Mouse (Mus musculus) left cerebral cortex, postnatal 14 days (tissue): ENCODE data around the gene Ldb2. TPM values are rescaled to one million over a fixed set of nuclear protein-coding genes. Genes with fewer than 3 reads are reported as not detected.

Experiments used
- DNase-seq, 2 experiments: peaks; one replicate each; pipeline ENCODE4 v3.0.0; 2021 to 2022; ENCODE audit warnings: low spot score in 2 of 2, mixed read lengths in 1 of 2
- intact Hi-C: fragments of 180-260 bp; cut with DNase I; formaldehyde crosslinking; loops from one replicate; pipeline ENCODE4 v1.15.1; 2025
- total RNA-seq, 2 experiments: library from RNA; stranded (reverse); gene quantifications; 2 replicates each; pipeline ENCODE4 v1.2.3; 2021

The Ldb2 gene
- total RNA-seq, 2 experiments from 2014 or later: 57.4 to 66.5 TPM

DNA sequence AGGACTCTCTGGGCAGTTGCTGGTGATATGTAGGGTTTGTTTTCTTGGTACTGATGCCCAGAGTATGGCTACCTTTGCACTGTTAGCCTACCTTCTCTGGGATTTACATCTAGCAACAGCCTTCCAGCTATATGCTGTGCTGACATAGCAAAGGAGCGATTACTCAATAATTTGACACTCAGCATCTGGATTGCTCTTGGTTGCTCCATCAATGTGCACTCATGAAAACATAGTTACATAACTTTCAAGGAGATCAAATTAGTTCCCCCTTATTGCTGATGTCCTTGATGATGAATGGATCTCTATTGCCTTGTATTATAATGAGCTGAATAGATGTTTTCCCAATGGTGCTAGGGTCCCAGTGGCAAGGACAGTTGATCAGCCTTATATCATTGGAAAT, 308.0 kb downstream of the Ldb2 start:
- intact Hi-C loops: no loop called here
- no peak for DNase-seq

- no peak for DNase-seq
- intact Hi-C loops: no loop called here
Measured at GRCm38 (mm10) chr5:44490462-44490861, 309.0 kb downstream of the Ldb2 start.

- peak; percentile 65 to 74 for DNase-seq
Measured at GRCm38 (mm10) chr5:44483426-44484106, 315.9 kb downstream of the Ldb2 start.

DNA sequence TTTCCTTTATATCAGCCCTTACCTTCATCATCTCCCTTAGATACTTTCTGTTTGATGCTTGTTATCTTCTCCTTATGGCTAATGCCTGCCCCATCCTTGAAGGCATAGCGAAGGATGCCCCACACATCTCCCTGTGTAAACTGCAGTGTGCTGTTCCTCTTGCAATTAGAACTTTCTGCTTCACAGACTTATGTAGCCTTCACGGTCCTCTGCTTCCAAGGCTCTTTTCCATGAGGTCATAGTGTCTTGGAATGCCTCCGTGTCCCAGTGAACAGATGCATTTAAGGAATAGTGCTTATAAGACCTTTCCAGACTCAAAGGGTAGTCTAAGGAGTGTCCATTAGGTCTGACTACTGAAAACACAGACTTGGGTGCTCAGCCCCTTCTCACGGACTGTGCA, 318.1 kb downstream of the Ldb2 start:
- DNase-seq: no peak
- intact Hi-C loops: loop anchor here (10.0 kb wide), 1 partner anchor 393 kb away; no protein-coding TSS in a partner anchor

More at GRCm38 (mm10) chr5:44483426-44484106, 315.9 kb downstream of the Ldb2 start:
- intact Hi-C loops: loop anchor here (10.0 kb wide), 1 partner anchor 391 kb away; no protein-coding TSS in a partner anchor

GRCm38 (mm10) chr5:44476356-44476755, 323.1 kb downstream of the Ldb2 start:
- intact Hi-C loops: loop anchor here (5.0 to 10.0 kb wide), 3 partner anchors 172 to 928 kb away; no protein-coding TSS in a partner anchor
- DNase-seq: no peak

GRCm38 (mm10) chr5:44475543-44475942, 323.9 kb downstream of the Ldb2 start:
- intact Hi-C loops: loop anchor here (5.0 to 10.0 kb wide), 3 partner anchors 171 to 929 kb away; no protein-coding TSS in a partner anchor
- no peak for DNase-seq

DNA sequence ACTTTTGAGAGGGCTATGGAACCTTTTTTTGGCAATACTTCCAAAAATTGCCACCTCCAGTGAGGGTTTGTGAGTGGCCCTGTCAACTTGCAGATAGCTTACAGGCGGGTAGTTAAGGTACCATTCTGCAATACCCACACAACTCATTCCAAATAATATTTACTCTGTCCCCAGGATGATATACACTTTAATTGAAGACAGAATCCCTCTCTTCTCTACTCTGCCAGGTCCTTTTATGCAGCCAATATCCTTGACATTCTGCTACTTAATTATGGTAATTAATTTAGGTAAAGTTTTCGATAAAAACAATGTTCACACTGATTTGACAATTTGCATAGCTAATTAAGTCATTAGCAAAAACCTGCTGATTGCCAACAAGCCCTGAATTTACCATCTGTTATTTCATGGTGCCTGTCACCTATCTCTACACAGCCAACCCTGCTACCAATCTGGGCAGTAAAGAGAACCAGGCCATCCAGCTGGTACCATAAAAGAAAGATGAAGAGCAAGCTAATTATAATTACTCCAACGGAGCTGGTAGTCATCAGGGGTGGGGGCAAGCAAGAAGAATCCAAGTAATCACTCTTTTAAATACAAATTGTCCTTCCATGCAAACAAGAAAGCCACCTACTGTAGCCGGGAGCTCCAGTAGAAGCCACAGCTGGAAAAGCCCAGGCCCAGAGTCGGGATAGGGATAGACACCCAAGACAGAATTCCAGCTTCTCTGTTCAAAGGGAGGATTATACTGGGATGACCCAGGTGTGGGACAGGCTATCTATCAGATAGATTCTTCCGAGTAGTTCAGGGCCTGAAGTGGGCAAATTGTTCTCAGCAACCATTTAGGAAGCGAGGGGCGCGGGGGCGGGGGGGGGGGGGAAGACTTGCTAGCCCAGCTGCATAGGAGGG, 325.4 kb downstream of the Ldb2 start:
- DNase-seq: no peak
- intact Hi-C loops: loop anchor here (10.0 kb wide), 2 partner anchors 169 to 931 kb away; no protein-coding TSS in a partner anchor

GRCm38 (mm10) chr5:44465238-44465637, 334.2 kb downstream of the Ldb2 start:
- no peak for DNase-seq
- intact Hi-C loops: no loop called here
